Mouse (Mus musculus) CH12.LX (cell line): Measurements from ENCODE around the gene Dlgap3.

Experiments
- CTCF ChIP-seq, 2 experiments: IDR thresholded peaks in 1 of 2; conservative IDR thresholded peaks in 1 of 2; 2 replicates each; pipeline ENCODE4 v1.5.1; 2011 to 2012; ENCODE audit warnings: low read depth in 2 of 2, low read length in 2 of 2, improper control_type of control experiment in 1 of 2, inconsistent platforms in 1 of 2, mild to moderate bottlenecking in 1 of 2, moderate library complexity in 1 of 2
- POLR2A ChIP-seq: IDR thresholded peaks from 2 replicates; pipeline ENCODE4 v1.6.1; 2011; ENCODE audit warnings: low read depth, mild to moderate bottlenecking, improper control_type of control experiment, low read length

GRCm38 (mm10) chr4:127174900-127175278 lies 5.9 kb downstream of the Dlgap3 start:
- no peak for TF ChIP-seq CTCF (conservative IDR thresholded peaks at IDR 0.05 in 1 of 2, IDR thresholded peaks at IDR 0.05 in 1 of 2; ENCODE audit: low read depth in 2 of 2, low read length in 2 of 2)
- no peak for TF ChIP-seq POLR2A
